In genomic region chr15:62465026-62465839, GRCm38 (mm10) we compare ENCODE assay signal across 13 mouse cellular contexts.
DNase-seq lines count a peak whose midpoint lies in the region; ATAC-seq and TF ChIP-seq lines count a peak whose summit lies in the region.
"Had no signal": no experiment of that assay in that cellular context is flagged by ENCODE, and none has a peak within 500 bp of the region (broad histone marks: within the 10 kb centered on the region; RNA-seq: fewer than 3 reads in every experiment).

No protein-coding gene starts in this region.

- H3K27me3 ChIP-seq in midbrain, embryonic 12.5 days: peaks cover 9% of the 10 kb centered on the region
- H3K27me3 ChIP-seq in midbrain, embryonic 15.5 days (replicated peaks): no peaks in the 10 kb centered on the region
- peaks cover 31% of the 10 kb centered on the region for H3K27me3 ChIP-seq in neural tube, embryonic 13.5 days

- intact Hi-C loops in gastrocnemius, adult 2 months (cut with DNase I): no loop called here
- intact Hi-C loops in gastrocnemius, postnatal 36 days (cut with DNase I): no loop called here

- 0 out of 2 replicates have a peak, but pooled peaks have one; percentile 2 for ATAC-seq in midbrain, embryonic 12.5 days (ENCODE audit: low FRiP score, low read depth)
- ATAC-seq in midbrain, embryonic 15.5 days (replicated peaks): no peak
- peak; percentile 40; the same call in 1 of the 2 replicates for ATAC-seq in neural tube, embryonic 13.5 days (ENCODE audit: low read depth)

- 77% methylated on average over 6 of the region's 6 CpGs for WGBS in midbrain, embryonic 12.5 days
- WGBS in midbrain, embryonic 15.5 days: 77% methylated on average over 6 of the region's 6 CpGs
- WGBS in neural tube, embryonic 13.5 days: 52% methylated on average over 6 of the region's 6 CpGs

- DNase-seq in gastrocnemius, adult 2 months: no peak
- no peak for DNase-seq in gastrocnemius, postnatal 36 days
- peak; percentile 45 for DNase-seq in NIH3T3 (ENCODE audit: low read depth)
- no peak for DNase-seq in cerebellum, adult 9-11 months
- no peak for DNase-seq in gastrocnemius, adult 18-20 months (ENCODE audit: low spot score)
- DNase-seq: cerebellum, adult 11 months; left cerebral cortex, postnatal 4 days; lung, adult 2 months; spleen, adult 18-20 months had no signal

- no peak overlapping the region for H3K4me3 ChIP-seq in gastrocnemius, adult 2 months
- no peak overlapping the region for H3K4me3 ChIP-seq in midbrain, embryonic 12.5 days
- no peak overlapping the region for H3K4me3 ChIP-seq in midbrain, embryonic 15.5 days
- H3K4me3 ChIP-seq in neural tube, embryonic 13.5 days: no peak overlapping the region
- H3K4me3 ChIP-seq: hindbrain, embryonic 10.5 days had no signal

- TF ChIP-seq CTCF in gastrocnemius, adult 2 months (IDR thresholded peaks at IDR 0.05): 0 out of 2 replicates have a peak, but pooled peaks have one; percentile 0

- H3K27ac ChIP-seq in gastrocnemius, adult 2 months: no peak overlapping the region
- H3K27ac ChIP-seq in midbrain, embryonic 12.5 days (replicated peaks): no peak overlapping the region
- H3K27ac ChIP-seq in midbrain, embryonic 15.5 days: no peak overlapping the region
- H3K27ac ChIP-seq in neural tube, embryonic 13.5 days (replicated peaks): no peak overlapping the region
- H3K27ac ChIP-seq: hindbrain, embryonic 10.5 days had no signal

- H3K9ac ChIP-seq in midbrain, embryonic 12.5 days (replicated peaks): no peak overlapping the region
- no peak overlapping the region for H3K9ac ChIP-seq in midbrain, embryonic 15.5 days
- H3K9ac ChIP-seq in neural tube, embryonic 13.5 days: no peak overlapping the region

- H3K4me1 ChIP-seq in midbrain, embryonic 12.5 days: peaks cover 5% of the 10 kb centered on the region; the same call in 1 of the 2 replicates
- H3K4me1 ChIP-seq in midbrain, embryonic 15.5 days: peaks cover 4% of the 10 kb centered on the region; the same call in 1 of the 2 replicates
- peaks cover 16% of the 10 kb centered on the region for H3K4me1 ChIP-seq in neural tube, embryonic 13.5 days (replicated peaks)

- no peaks in the 10 kb centered on the region for H3K36me3 ChIP-seq in midbrain, embryonic 12.5 days
- no peaks in the 10 kb centered on the region for H3K36me3 ChIP-seq in midbrain, embryonic 15.5 days (replicated peaks)
- H3K36me3 ChIP-seq in neural tube, embryonic 13.5 days: no peaks in the 10 kb centered on the region
- H3K36me3 ChIP-seq: hindbrain, embryonic 10.5 days had no signal

- no peaks in the 10 kb centered on the region for H3K9me3 ChIP-seq in midbrain, embryonic 12.5 days
- H3K9me3 ChIP-seq in midbrain, embryonic 15.5 days: no peaks in the 10 kb centered on the region
- no peaks in the 10 kb centered on the region for H3K9me3 ChIP-seq in neural tube, embryonic 13.5 days
- H3K9me3 ChIP-seq: hindbrain, embryonic 10.5 days had no signal

- H3K4me2 ChIP-seq in midbrain, embryonic 12.5 days (replicated peaks): no peak overlapping the region
- H3K4me2 ChIP-seq in midbrain, embryonic 15.5 days: no peak overlapping the region
- no peak overlapping the region for H3K4me2 ChIP-seq in neural tube, embryonic 13.5 days
